Comparison of ENCODE assay signal across 9 mouse cellular contexts in genomic region chr13:23697491-23698299, GRCm38 (mm10). TPM values are rescaled to one million over a fixed set of nuclear protein-coding genes. Genes with fewer than 3 reads are reported as not detected.
A peak's percentile ranks its signal among the peaks of the same experiment; 100 is the strongest.
DNase-seq lines count a peak whose midpoint lies in the region; ATAC-seq and TF ChIP-seq lines count a peak whose summit lies in the region.
"Had no signal": no experiment of that assay in that cellular context is flagged by ENCODE, and none has a peak within 500 bp of the region (broad histone marks: within the 10 kb centered on the region; RNA-seq: fewer than 3 reads in every experiment).

No protein-coding gene starts in this region.

- no peaks in the 10 kb centered on the region for H3K9me3 ChIP-seq in heart, embryonic 12.5 days (replicated peaks)
- no peaks in the 10 kb centered on the region for H3K9me3 ChIP-seq in kidney, postnatal 0 days (replicated peaks; ENCODE audit: low read length)

- peak overlapping the region; percentile 46 for H3K4me3 ChIP-seq in cortical plate, adult 2 months (ENCODE audit: insufficient read depth, low read length)
- peak overlapping the region; percentile 52 for H3K4me3 ChIP-seq in heart, embryonic 12.5 days
- H3K4me3 ChIP-seq in kidney, postnatal 0 days (replicated peaks; ENCODE audit: low read depth, low read length): peak overlapping the region; percentile 41

- H3K27me3 ChIP-seq in heart, embryonic 12.5 days (replicated peaks): no peaks in the 10 kb centered on the region
- no peaks in the 10 kb centered on the region for H3K27me3 ChIP-seq in kidney, postnatal 0 days (ENCODE audit: insufficient read depth, low read length)

- H3K4me1 ChIP-seq in cortical plate, adult 2 months (ENCODE audit: control insufficient read depth, insufficient read depth, low read length): no peaks in the 10 kb centered on the region
- peaks cover 13% of the 10 kb centered on the region for H3K4me1 ChIP-seq in heart, embryonic 12.5 days (replicated peaks)
- no peaks in the 10 kb centered on the region for H3K4me1 ChIP-seq in kidney, postnatal 0 days (replicated peaks; ENCODE audit: insufficient read depth, low read length)

- peak; percentile 22; the same call in 1 of the 2 replicates for ATAC-seq in heart, embryonic 12.5 days (ENCODE audit: insufficient number of reproducible peaks, low FRiP score)
- ATAC-seq in kidney, postnatal 0 days (replicated peaks; ENCODE audit: low FRiP score, low read depth): peak; percentile 70

- no peaks in the 10 kb centered on the region for H3K36me3 ChIP-seq in heart, embryonic 12.5 days
- H3K36me3 ChIP-seq in kidney, postnatal 0 days (ENCODE audit: insufficient read depth, low read length): no peaks in the 10 kb centered on the region

- H3K27ac ChIP-seq in cortical plate, adult 2 months (ENCODE audit: insufficient read depth, low read length): 0 out of 2 replicates have a peak overlapping the region, but pooled peaks have one; percentile 29
- H3K27ac ChIP-seq in heart, embryonic 12.5 days (ENCODE audit: poor library complexity, severe bottlenecking): peak overlapping the region; percentile 87
- H3K27ac ChIP-seq in kidney, postnatal 0 days: peak overlapping the region; percentile 83

- WGBS in heart, embryonic 12.5 days: under 1% methylated on average over 30 of the region's 32 CpGs
- WGBS in kidney, postnatal 0 days: under 1% methylated on average over 22 of the region's 32 CpGs

- peak overlapping the region; percentile 81 for H3K9ac ChIP-seq in heart, embryonic 12.5 days
- peak overlapping the region; percentile 63 for H3K9ac ChIP-seq in kidney, postnatal 0 days (ENCODE audit: low read depth, low read length)

- peak; percentile 60 for TF ChIP-seq CTCF in cortical plate, adult 2 months (IDR thresholded peaks at IDR 0.05; ENCODE audit: extremely low read depth, insufficient read depth, low read length)
- TF ChIP-seq CTCF in kidney, postnatal 0 days (IDR thresholded peaks at IDR 0.05; ENCODE audit: low read depth): peak; percentile 86

- TF ChIP-seq POLR2A in cortical plate, adult 2 months (IDR thresholded peaks at IDR 0.05; ENCODE audit: extremely low read depth, insufficient read depth, low read length): no peak

- peak; percentile 47 for DNase-seq in urinary bladder, postnatal 14 days (ENCODE audit: low spot score)
- DNase-seq in urinary bladder, postnatal 10 days (ENCODE audit: low spot score): no peak
- DNase-seq in kidney, postnatal 0 days (ENCODE audit: low spot score): peak; percentile 93
- peak; percentile 83 for DNase-seq in lung, postnatal 10 days
- DNase-seq in retina, embryonic 14.5 days (ENCODE audit: low spot score): peak; percentile 80
- no peak for DNase-seq in layer of hippocampus, postnatal 36 days

- peak overlapping the region; percentile 85 for H3K4me2 ChIP-seq in heart, embryonic 12.5 days
- peak overlapping the region; percentile 57 for H3K4me2 ChIP-seq in kidney, postnatal 0 days (ENCODE audit: low read length)

RNA-seq across cellular contexts. Expression of gene Hist1h4c, which starts 0.6 kb away (rescaled TPM):
- polyA plus RNA-seq in cortical plate, adult 2 months (2012; rRNA removed): 4.1 and 9.6 TPM in 2 replicates
- 2.7 and 3.5 TPM in 2 replicates for polyA plus RNA-seq in heart, embryonic 12.5 days (2016; fragmentation: Nextera tagmentation; extraction: Ambion mirVana)
- 5.2 and 7.4 TPM in 2 replicates for polyA plus RNA-seq in kidney, postnatal 0 days (2015; fragmentation: Nextera tagmentation; extraction: Ambion mirVana)
- total RNA-seq in layer of hippocampus, postnatal 36 days (2021): 10 to 100 TPM; 95.4 to 98.7 TPM

RNA-seq across cellular contexts. Expression of gene Hist1h1t, which starts 2.1 kb away (rescaled TPM):
- not detected in 2 replicates for polyA plus RNA-seq in cortical plate, adult 2 months (2012; rRNA removed)
- polyA plus RNA-seq in heart, embryonic 12.5 days (2016; fragmentation: Nextera tagmentation; extraction: Ambion mirVana): not detected in 2 replicates
- polyA plus RNA-seq in kidney, postnatal 0 days (2015; fragmentation: Nextera tagmentation; extraction: Ambion mirVana): not detected in 2 replicates
- not detected for total RNA-seq in layer of hippocampus, postnatal 36 days (2021)
- polyA plus RNA-seq: gonadal fat pad, adult 2 months had no signal

RNA-seq across cellular contexts. Expression of gene Hfe, which starts 13.0 kb away (rescaled TPM):
- polyA plus RNA-seq in cortical plate, adult 2 months (2012; rRNA removed): 4.2 and 4.3 TPM in 2 replicates
- polyA plus RNA-seq in heart, embryonic 12.5 days (2016; fragmentation: Nextera tagmentation; extraction: Ambion mirVana): 10.5 and 13.2 TPM in 2 replicates
- polyA plus RNA-seq in kidney, postnatal 0 days (2015; fragmentation: Nextera tagmentation; extraction: Ambion mirVana): 16.8 and 18.0 TPM in 2 replicates
- total RNA-seq in layer of hippocampus, postnatal 36 days (2021): 1 to 10 TPM; 1.7 to 3.0 TPM

RNA-seq across cellular contexts. Expression of gene Hist1h2bc, which starts 13.7 kb away (rescaled TPM):
- 117 and 130 TPM in 2 replicates for polyA plus RNA-seq in cortical plate, adult 2 months (2012; rRNA removed)
- 43.6 and 49.5 TPM in 2 replicates for polyA plus RNA-seq in heart, embryonic 12.5 days (2016; fragmentation: Nextera tagmentation; extraction: Ambion mirVana)
- 132 and 139 TPM in 2 replicates for polyA plus RNA-seq in kidney, postnatal 0 days (2015; fragmentation: Nextera tagmentation; extraction: Ambion mirVana)
- total RNA-seq in layer of hippocampus, postnatal 36 days (2021): 10 to 100 TPM; 50.8 to 57.7 TPM

RNA-seq across cellular contexts. Expression of gene Hist1h2ac, which starts 13.9 kb away (rescaled TPM):
- polyA plus RNA-seq in cortical plate, adult 2 months (2012; rRNA removed): 1.2 and 1.5 TPM in 2 replicates
- polyA plus RNA-seq in heart, embryonic 12.5 days (2016; fragmentation: Nextera tagmentation; extraction: Ambion mirVana): 0.70 and 0.78 TPM in 2 replicates
- polyA plus RNA-seq in kidney, postnatal 0 days (2015; fragmentation: Nextera tagmentation; extraction: Ambion mirVana): 0.75 and 1.1 TPM in 2 replicates
- total RNA-seq in layer of hippocampus, postnatal 36 days (2021): 1 to 10 TPM; 2.7 to 3.5 TPM

Comparison
In these comparisons a context has a peak if more than half of its experiments do, and no peak if none do; other contexts are left out.
1. DNase-seq: peak in urinary bladder, postnatal 14 days (single experiment), kidney, postnatal 0 days (single experiment), lung, postnatal 10 days (single experiment) and retina, embryonic 14.5 days (single experiment); none in urinary bladder, postnatal 10 days (single experiment) and layer of hippocampus, postnatal 36 days (0 of 2).
2. H3K27ac ChIP-seq: peak in every context shown above with its lines; median percentile 87 in heart, embryonic 12.5 days; 83 in kidney, postnatal 0 days; 29 in cortical plate, adult 2 months.
3. Peak in every context shown above with its lines, with median percentiles within 50 percentile points of each other: H3K4me3 ChIP-seq.